Mouse (Mus musculus): ENCODE data around the gene Vstm4. TPM values are rescaled to one million over a fixed set of nuclear protein-coding genes. Genes with fewer than 3 reads are reported as not detected.

Vstm4 gene
- polyA plus RNA-seq, 1 experiment from 2014 or later: 4.2 TPM

Other genes starting within 250 kb of the Vstm4 start
- 0.04 TPM in 1 of 2 replicates, not detected in the other for gene 3425401B19Rik, start 171.5 kb upstream of the Vstm4 start, polyA plus RNA-seq (2014; fragmentation: Nextera tagmentation; extraction: Ambion mirVana)
- gene Tmem273, start 70.8 kb upstream of the Vstm4 start, polyA plus RNA-seq (2014; fragmentation: Nextera tagmentation; extraction: Ambion mirVana): 0.41 and 0.71 TPM in 2 replicates
- gene Fam170b, start 22.8 kb upstream of the Vstm4 start, polyA plus RNA-seq (2014; fragmentation: Nextera tagmentation; extraction: Ambion mirVana): not detected in 2 replicates
- 0.26 and 0.88 TPM in 2 replicates for gene Lrrc18, start 134.6 kb downstream of the Vstm4 start, polyA plus RNA-seq (2014; fragmentation: Nextera tagmentation; extraction: Ambion mirVana)

Measured in embryonic facial prominence, embryonic 11.5 days (tissue).